ENCODE assay signal across 21 mouse cellular contexts in genomic region chr19:37074276-37074675, GRCm38 (mm10).
DNase-seq lines count a peak whose midpoint lies in the region; ATAC-seq and TF ChIP-seq lines count a peak whose summit lies in the region.
"Had no signal": no experiment of that assay in that cellular context is flagged by ENCODE, and none has a peak within 500 bp of the region (broad histone marks: within the 10 kb centered on the region; RNA-seq: fewer than 3 reads in every experiment).

No protein-coding gene starts in this region.

- 81% methylated on average over 3 of the region's 3 CpGs for WGBS in heart, embryonic 15.5 days
- WGBS in heart, embryonic 11.5 days (ENCODE audit: insufficient replicate concordance): 89% methylated on average over 3 of the region's 3 CpGs

- no peak for DNase-seq in layer of hippocampus, adult 2 months (ENCODE audit: low spot score in 2 of 2)
- no peak for DNase-seq in layer of hippocampus, postnatal 36 days
- peak; percentile 44 for DNase-seq in kidney, postnatal 14 days
- no peak for DNase-seq in frontal cortex, postnatal 25 days (ENCODE audit: low spot score in 2 of 2)
- DNase-seq in ovary, postnatal 10 days (ENCODE audit: low spot score): no peak
- DNase-seq: cerebellum, postnatal 10 days; gastrocnemius, postnatal 36 days; liver, embryonic 13.5 days; lung, postnatal 4 days; right cerebral cortex, postnatal 4 days had no signal

- no peak for TF ChIP-seq CTCF in layer of hippocampus, adult 2 months (conservative IDR thresholded peaks at IDR 0.05)

- no peaks in the 10 kb centered on the region for H3K27me3 ChIP-seq in heart, embryonic 15.5 days
- no peaks in the 10 kb centered on the region for H3K27me3 ChIP-seq in heart, embryonic 11.5 days (ENCODE audit: control insufficient read depth, insufficient read depth, low read length)
- H3K27me3 ChIP-seq: embryonic facial prominence, embryonic 12.5 days; hindbrain, embryonic 15.5 days; intestine, embryonic 15.5 days; limb, embryonic 12.5 days; liver, embryonic 13.5 days; lung, embryonic 15.5 days had no signal

- no peak for ATAC-seq in heart, embryonic 15.5 days (replicated peaks; ENCODE audit: insufficient number of reproducible peaks, insufficient read depth, low FRiP score, low read depth)
- ATAC-seq in heart, embryonic 11.5 days (replicated peaks; ENCODE audit: insufficient number of reproducible peaks, low FRiP score, low TSS enrichment): no peak
- ATAC-seq: forebrain, embryonic 14.5 days; intestine, embryonic 15.5 days had no signal

- no peaks in the 10 kb centered on the region for H3K36me3 ChIP-seq in heart, embryonic 15.5 days
- H3K36me3 ChIP-seq in heart, embryonic 11.5 days (ENCODE audit: control insufficient read depth, insufficient read depth, low read length): no peaks in the 10 kb centered on the region
- H3K36me3 ChIP-seq: embryonic facial prominence, embryonic 12.5 days; hindbrain, embryonic 15.5 days; intestine, embryonic 15.5 days; limb, embryonic 12.5 days; liver, embryonic 13.5 days; lung, embryonic 15.5 days; midbrain, embryonic 10.5 days had no signal

- H3K9me3 ChIP-seq in heart, embryonic 15.5 days (replicated peaks): no peaks in the 10 kb centered on the region
- H3K9me3 ChIP-seq in heart, embryonic 11.5 days (replicated peaks; ENCODE audit: control insufficient read depth, low read length): no peaks in the 10 kb centered on the region
- H3K9me3 ChIP-seq: embryonic facial prominence, embryonic 12.5 days; hindbrain, embryonic 15.5 days; intestine, embryonic 15.5 days; limb, embryonic 12.5 days; liver, embryonic 13.5 days; lung, embryonic 15.5 days; midbrain, embryonic 10.5 days had no signal

- no peak overlapping the region for H3K4me2 ChIP-seq in heart, embryonic 15.5 days
- H3K4me2 ChIP-seq in heart, embryonic 11.5 days: no peak overlapping the region
- H3K4me2 ChIP-seq: embryonic facial prominence, embryonic 12.5 days; hindbrain, embryonic 15.5 days; intestine, embryonic 15.5 days; limb, embryonic 12.5 days; liver, embryonic 13.5 days; lung, embryonic 15.5 days had no signal

- H3K27ac ChIP-seq in heart, embryonic 15.5 days: peak overlapping the region; percentile 66
- H3K27ac ChIP-seq in heart, embryonic 11.5 days (ENCODE audit: low read depth, low read length): no peak overlapping the region
- H3K27ac ChIP-seq in layer of hippocampus, adult 2 months: peak overlapping the region; percentile 83
- H3K27ac ChIP-seq: embryonic facial prominence, embryonic 12.5 days; hindbrain, embryonic 15.5 days; intestine, embryonic 15.5 days; limb, embryonic 12.5 days; liver, embryonic 13.5 days; lung, embryonic 15.5 days; midbrain, embryonic 10.5 days; stomach, postnatal 0 days had no signal

- H3K4me3 ChIP-seq in heart, embryonic 15.5 days: no peak overlapping the region
- no peak overlapping the region for H3K4me3 ChIP-seq in heart, embryonic 11.5 days (ENCODE audit: low read depth, low read length)
- H3K4me3 ChIP-seq in layer of hippocampus, adult 2 months: no peak overlapping the region
- H3K4me3 ChIP-seq: embryonic facial prominence, embryonic 12.5 days; erythroblast, embryonic 14.5 days; hindbrain, embryonic 15.5 days; intestine, embryonic 15.5 days; limb, embryonic 12.5 days; liver, embryonic 13.5 days; lung, embryonic 15.5 days; midbrain, embryonic 10.5 days had no signal

- H3K4me1 ChIP-seq in heart, embryonic 15.5 days (replicated peaks): peaks cover 57% of the 10 kb centered on the region
- H3K4me1 ChIP-seq in heart, embryonic 11.5 days (ENCODE audit: control insufficient read depth, insufficient read depth, low read length): peaks cover 18% of the 10 kb centered on the region
- H3K4me1 ChIP-seq: embryonic facial prominence, embryonic 12.5 days; hindbrain, embryonic 15.5 days; intestine, embryonic 15.5 days; limb, embryonic 12.5 days had no signal

- H3K9ac ChIP-seq in heart, embryonic 15.5 days: no peak overlapping the region
- no peak overlapping the region for H3K9ac ChIP-seq in heart, embryonic 11.5 days (ENCODE audit: low read depth, low read length)
- H3K9ac ChIP-seq: embryonic facial prominence, embryonic 12.5 days; hindbrain, embryonic 15.5 days; intestine, embryonic 15.5 days; limb, embryonic 12.5 days; liver, embryonic 13.5 days; lung, embryonic 15.5 days had no signal
